Mouse (Mus musculus): ENCODE results near the gene Ttc7b. TPM values are rescaled to one million over a fixed set of nuclear protein-coding genes. Genes with fewer than 3 reads are reported as not detected.

Ttc7b gene
- 4.2 and 4.6 TPM in 2 replicates for polyA plus RNA-seq (2016; fragmentation: Nextera tagmentation; extraction: Ambion mirVana)

DNA sequence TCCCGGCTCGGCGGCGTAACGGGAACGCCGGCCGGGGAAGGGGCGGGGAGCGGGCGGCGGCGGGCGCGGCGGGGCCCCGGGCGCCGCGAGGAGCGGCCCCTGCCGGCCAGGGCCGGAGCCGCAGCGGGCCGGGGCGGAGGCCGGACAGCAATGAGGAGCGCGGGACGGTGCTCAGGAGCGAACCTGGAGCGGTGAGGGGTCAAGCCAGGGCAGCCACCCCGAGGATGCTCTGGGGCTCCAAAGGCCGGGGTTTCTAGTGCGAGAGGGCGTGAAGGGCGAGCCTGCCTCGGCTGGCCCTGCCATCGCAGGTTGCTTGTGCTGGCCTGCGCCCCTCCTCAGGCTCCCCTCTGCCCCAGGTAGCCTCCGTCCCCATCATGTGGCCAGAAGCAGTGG is at the start of gene Ttc7b:
Ttc7b (minus strand) TSS at position 33 of the 393 bp plus-strand sequence.
- no peaks in the 10 kb centered on the region for H3K9me3 ChIP-seq
- peaks cover 24% of the 10 kb centered on the region for H3K36me3 ChIP-seq (replicated peaks)
- H3K4me3 ChIP-seq = peak within 1 kb of the TSS; percentile 81
- peak; percentile 75 for DNase-seq (ENCODE audit: low spot score)
- peaks cover 30% of the 10 kb centered on the region for H3K4me1 ChIP-seq
- H3K27me3 ChIP-seq (replicated peaks; ENCODE audit: low read depth, poor library complexity, severe bottlenecking) = peaks cover 7% of the 10 kb centered on the region; the same call in 1 of the 2 replicates
- peak within 1 kb of the TSS; percentile 95 for H3K27ac ChIP-seq (replicated peaks)
- WGBS = 6% methylated on average over 42 of the region's 42 CpGs

DNA sequence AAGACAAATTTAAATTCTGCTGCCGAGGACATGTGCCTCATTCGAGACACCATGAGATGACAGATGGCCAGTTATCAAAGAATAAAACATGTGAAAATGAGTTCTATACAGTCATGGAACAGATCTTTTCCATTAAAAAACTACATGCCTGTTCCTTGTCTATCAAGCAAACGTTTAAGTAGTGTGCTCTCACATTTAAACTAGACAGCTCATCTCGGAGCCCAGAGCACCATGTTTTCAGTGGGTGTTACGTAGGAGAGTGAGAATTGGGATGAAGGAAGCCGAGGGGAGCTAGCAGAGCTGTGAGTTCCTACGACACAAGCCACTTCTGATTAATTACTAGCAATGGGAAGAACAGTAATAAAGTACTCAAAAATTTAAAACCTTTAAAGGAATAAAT is 48.2 kb upstream of the Ttc7b start:
- no peaks in the 10 kb centered on the region for H3K27me3 ChIP-seq (replicated peaks; ENCODE audit: low read depth, poor library complexity, severe bottlenecking)
- no peaks in the 10 kb centered on the region for H3K4me1 ChIP-seq
- DNase-seq (ENCODE audit: low spot score) = no peak
- H3K9me3 ChIP-seq = no peaks in the 10 kb centered on the region
- H3K4me3 ChIP-seq = no peak overlapping the region
- H3K27ac ChIP-seq (replicated peaks) = no peak overlapping the region
- WGBS = 89% methylated on average over 7 of the region's 7 CpGs
- 0 out of 2 replicates have a peak, but pooled peaks cover 5% of the 10 kb centered on the region for H3K36me3 ChIP-seq (replicated peaks)

DNA sequence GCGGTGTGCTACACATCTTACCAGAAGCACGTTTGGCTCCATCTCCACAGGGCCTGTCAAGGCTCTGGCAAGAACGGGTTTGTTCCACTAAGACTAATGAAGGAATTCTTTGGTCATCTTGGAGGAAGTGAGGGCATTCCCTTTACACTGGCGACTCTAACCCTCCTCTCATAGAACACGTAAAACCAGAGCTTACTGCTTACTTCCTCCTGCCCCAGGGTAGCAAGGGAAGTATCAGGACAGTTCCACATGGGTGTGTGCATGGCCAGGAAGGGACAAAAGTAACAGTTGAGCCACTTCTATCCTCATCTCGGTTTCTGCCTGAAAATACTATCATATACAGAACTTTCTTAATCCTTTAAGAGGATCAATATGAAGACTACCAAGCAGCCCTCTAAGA is 47.5 kb upstream of the Ttc7b start:
- no peak overlapping the region for H3K27ac ChIP-seq (replicated peaks)
- H3K27me3 ChIP-seq (replicated peaks; ENCODE audit: low read depth, poor library complexity, severe bottlenecking) = no peaks in the 10 kb centered on the region
- no peaks in the 10 kb centered on the region for H3K9me3 ChIP-seq
- no peak for DNase-seq (ENCODE audit: low spot score)
- no peak overlapping the region for H3K4me3 ChIP-seq
- 80% methylated on average over 6 of the region's 6 CpGs for WGBS
- 0 out of 2 replicates have a peak, but pooled peaks cover 2% of the 10 kb centered on the region for H3K36me3 ChIP-seq (replicated peaks)
- H3K4me1 ChIP-seq = no peaks in the 10 kb centered on the region

DNA sequence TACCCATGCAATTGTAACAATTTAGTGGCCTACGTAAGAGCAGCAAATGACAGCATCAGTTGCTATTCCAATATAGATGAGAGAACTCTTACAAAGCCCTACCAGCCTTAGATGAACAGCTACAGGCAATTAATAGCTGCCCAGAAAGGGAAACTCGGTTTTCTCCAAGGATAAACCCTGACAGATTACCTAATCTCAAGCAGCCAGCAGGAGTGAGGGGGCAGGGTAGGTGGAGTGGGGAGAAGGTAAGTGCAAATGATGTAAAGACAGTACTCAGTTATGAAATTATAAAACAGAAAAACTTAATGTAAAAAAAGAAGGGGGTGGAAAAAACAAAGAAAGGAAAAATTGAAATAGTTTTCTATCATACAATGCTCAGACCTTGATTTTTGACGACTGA is 47.0 kb upstream of the Ttc7b start:
- no peaks in the 10 kb centered on the region for H3K4me1 ChIP-seq
- H3K9me3 ChIP-seq = no peaks in the 10 kb centered on the region
- WGBS = 83% methylated on average over 3 of the region's 3 CpGs
- no peak overlapping the region for H3K4me3 ChIP-seq
- no peaks in the 10 kb centered on the region for H3K27me3 ChIP-seq (replicated peaks; ENCODE audit: low read depth, poor library complexity, severe bottlenecking)
- H3K36me3 ChIP-seq (replicated peaks) = no peaks in the 10 kb centered on the region
- DNase-seq (ENCODE audit: low spot score) = no peak
- no peak overlapping the region for H3K27ac ChIP-seq (replicated peaks)

DNA sequence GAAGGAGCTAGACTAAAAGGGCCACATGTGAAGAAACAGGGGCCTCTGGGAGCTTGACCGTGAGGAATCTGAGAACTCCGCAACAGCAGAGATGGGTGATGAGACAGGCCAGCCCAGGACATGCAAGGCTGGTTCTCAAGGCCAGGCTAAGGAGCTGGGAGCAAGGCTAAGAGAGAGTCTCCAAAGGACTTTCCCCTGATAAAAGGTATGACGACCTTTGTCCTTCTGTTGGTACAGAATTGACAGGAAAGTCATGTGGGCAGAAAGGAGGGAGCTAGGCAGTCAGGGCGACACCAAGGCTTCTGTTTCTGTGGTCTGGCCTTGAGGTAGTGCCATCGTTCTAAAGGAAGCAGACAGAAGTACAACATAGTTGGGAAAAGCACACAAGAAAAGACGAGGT is 33.0 kb upstream of the Ttc7b start:
- H3K27ac ChIP-seq (replicated peaks) = no peak overlapping the region
- no peaks in the 10 kb centered on the region for H3K27me3 ChIP-seq (replicated peaks; ENCODE audit: low read depth, poor library complexity, severe bottlenecking)
- H3K9me3 ChIP-seq = no peaks in the 10 kb centered on the region
- H3K36me3 ChIP-seq (replicated peaks) = peaks cover 5% of the 10 kb centered on the region; the same call in 1 of the 2 replicates
- DNase-seq (ENCODE audit: low spot score) = no peak
- H3K4me3 ChIP-seq = no peak overlapping the region
- H3K4me1 ChIP-seq = no peaks in the 10 kb centered on the region
- WGBS = 86% methylated on average over 6 of the region's 6 CpGs

DNA sequence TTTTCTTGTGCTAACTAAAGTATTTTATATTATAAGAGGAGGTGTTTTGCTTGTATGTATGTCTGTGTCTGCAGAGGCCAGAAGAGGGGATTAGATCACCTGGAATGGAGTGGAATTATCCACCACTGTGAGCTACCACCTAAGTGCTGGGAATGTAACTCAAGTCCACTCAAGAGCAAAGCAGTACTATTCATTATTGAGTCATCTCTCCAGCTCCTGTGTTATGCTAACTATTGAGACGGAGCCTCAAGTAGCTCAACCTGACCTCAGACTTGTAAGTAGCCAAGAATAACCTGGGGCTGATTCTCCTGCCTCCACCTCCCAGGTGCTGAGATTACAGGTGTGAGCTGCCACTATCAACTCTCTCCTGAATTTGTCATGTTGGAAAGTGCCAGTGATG is 31.3 kb upstream of the Ttc7b start:
- H3K27ac ChIP-seq (replicated peaks) = no peak overlapping the region
- DNase-seq (ENCODE audit: low spot score) = no peak
- WGBS = 78% methylated on average over 1 of the region's 1 CpGs
- peaks cover 5% of the 10 kb centered on the region; the same call in 1 of the 2 replicates for H3K36me3 ChIP-seq (replicated peaks)
- no peaks in the 10 kb centered on the region for H3K27me3 ChIP-seq (replicated peaks; ENCODE audit: low read depth, poor library complexity, severe bottlenecking)
- no peaks in the 10 kb centered on the region for H3K9me3 ChIP-seq
- H3K4me1 ChIP-seq = no peaks in the 10 kb centered on the region
- H3K4me3 ChIP-seq = no peak overlapping the region

DNA sequence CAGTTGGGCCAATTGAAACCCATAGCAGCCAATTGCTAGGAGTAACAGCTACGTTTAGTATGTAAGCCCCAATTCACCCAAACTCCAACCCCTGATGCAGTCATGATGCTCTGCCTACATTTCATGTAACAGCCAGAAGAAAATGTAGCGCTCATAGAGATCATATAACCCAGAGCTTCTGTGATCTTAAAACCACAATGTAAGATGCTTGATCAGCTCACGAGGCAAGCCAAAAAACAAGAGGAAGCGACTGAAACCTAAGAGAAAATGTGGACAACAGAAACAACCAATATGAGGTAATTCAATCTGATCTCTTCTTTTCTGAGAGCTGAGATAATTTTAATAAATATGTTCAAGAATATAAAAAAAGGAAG is 23.6 kb upstream of the Ttc7b start:
- WGBS = 91% methylated on average over 4 of the region's 4 CpGs

DNA sequence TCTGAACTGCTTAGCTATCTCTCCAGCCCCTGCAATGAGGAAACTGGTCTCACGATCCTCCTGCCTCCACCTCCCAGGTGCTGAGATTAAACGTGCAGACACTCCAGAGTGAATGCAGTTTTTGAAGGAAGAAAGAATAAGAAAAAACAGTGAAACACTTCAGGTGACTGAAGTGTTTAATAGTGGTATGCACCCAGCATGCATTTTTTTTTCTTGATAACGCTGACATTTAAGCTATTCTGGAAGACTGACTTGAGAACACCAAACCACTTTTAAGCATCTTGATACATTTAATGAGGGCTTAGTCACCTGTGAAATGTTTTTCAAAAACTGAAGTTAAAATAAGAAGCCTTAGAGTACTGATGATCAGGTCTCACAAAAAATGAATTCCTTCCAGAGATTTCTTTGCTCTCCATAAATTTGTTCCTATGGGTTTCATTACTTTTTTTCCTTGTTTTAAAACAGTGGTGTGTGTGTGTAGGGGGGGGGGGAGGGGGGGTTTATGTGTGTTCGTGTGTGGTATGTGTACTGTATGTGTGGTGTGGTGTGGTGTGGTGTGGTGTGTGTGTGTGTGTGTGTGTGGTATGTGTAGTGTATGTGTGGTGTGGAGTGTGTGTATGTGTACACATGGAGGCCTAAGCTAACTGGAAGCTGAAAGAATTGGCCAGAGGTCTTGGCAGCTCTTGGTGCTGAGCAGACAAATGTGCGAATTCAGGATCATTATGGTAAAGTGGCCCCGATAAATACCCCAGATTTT is 23.0 kb upstream of the Ttc7b start:
- Histone ChIP-seq H3K27me3 (replicated peaks; ENCODE audit: low read depth, poor library complexity, severe bottlenecking) (no peaks in the 10 kb centered on the region), H3K4me3 (no peak overlapping the region), H3K9me3 (no peaks in the 10 kb centered on the region), H3K4me1 (no peaks in the 10 kb centered on the region), H3K27ac (replicated peaks) (no peak overlapping the region), H3K36me3 (replicated peaks) (no peaks in the 10 kb centered on the region)
- WGBS = 85% methylated on average over 6 of the region's 6 CpGs
- no peak for DNase-seq (ENCODE audit: low spot score)

More for the DNA sequence above, 23.6 kb upstream of the Ttc7b start:
- H3K4me3 ChIP-seq = no peak overlapping the region
- no peaks in the 10 kb centered on the region for H3K27me3 ChIP-seq (replicated peaks; ENCODE audit: low read depth, poor library complexity, severe bottlenecking)
- no peaks in the 10 kb centered on the region for H3K4me1 ChIP-seq
- H3K36me3 ChIP-seq (replicated peaks) = no peaks in the 10 kb centered on the region
- H3K27ac ChIP-seq (replicated peaks) = no peak overlapping the region
- no peak for DNase-seq (ENCODE audit: low spot score)
- H3K9me3 ChIP-seq = no peaks in the 10 kb centered on the region

DNA sequence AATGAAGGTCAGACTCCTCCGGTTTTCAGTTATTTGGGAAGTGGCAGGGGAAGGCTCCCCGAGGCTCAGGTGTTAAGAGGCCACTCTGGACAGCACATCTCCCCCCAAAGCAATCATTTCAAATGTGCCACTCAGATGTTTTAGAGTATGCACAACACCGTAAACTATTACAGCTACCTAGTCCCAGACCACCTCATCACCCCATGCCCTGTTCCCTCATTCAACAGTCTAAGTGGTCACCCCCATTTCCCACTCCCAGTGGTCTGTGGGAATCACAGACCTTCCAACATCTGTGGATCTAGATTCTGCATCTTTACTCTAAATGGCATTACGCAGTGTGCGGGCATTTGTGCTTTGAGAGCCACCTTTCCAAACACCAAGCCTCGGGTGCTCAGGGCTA is 21.9 kb upstream of the Ttc7b start:
- Histone ChIP-seq H3K27ac (replicated peaks) (no peak overlapping the region), H3K4me3 (no peak overlapping the region), H3K27me3 (replicated peaks; ENCODE audit: low read depth, poor library complexity, severe bottlenecking) (no peaks in the 10 kb centered on the region), H3K4me1 (no peaks in the 10 kb centered on the region), H3K36me3 (replicated peaks) (no peaks in the 10 kb centered on the region), H3K9me3 (no peaks in the 10 kb centered on the region)
- WGBS = 85% methylated on average over 6 of the region's 6 CpGs
- DNase-seq (ENCODE audit: low spot score) = no peak

DNA sequence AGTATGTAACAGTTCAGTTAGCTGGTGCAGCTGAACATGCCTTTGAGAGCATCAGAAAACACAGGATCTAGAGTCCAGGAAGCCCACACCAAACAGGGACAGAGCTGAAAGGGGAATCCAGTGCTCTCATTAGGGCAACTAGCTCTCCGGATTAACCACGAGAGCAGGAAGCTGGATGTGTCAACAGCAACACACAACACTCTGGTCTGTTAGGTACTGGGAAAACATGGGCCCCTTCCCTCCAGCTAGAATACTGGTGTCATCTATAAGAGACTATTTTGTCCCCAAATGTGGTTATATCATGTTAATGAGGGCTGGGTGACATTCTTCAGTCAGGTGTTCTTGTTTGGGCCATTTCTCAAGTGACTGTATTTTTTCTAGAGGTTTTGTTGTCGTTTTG is 21.4 kb upstream of the Ttc7b start:
- WGBS = 48% methylated on average over 3 of the region's 3 CpGs
- H3K36me3 ChIP-seq (replicated peaks) = no peaks in the 10 kb centered on the region
- DNase-seq (ENCODE audit: low spot score) = no peak
- peaks cover 1% of the 10 kb centered on the region; the same call in 1 of the 2 replicates for H3K4me1 ChIP-seq
- H3K27ac ChIP-seq (replicated peaks) = no peak overlapping the region
- no peaks in the 10 kb centered on the region for H3K27me3 ChIP-seq (replicated peaks; ENCODE audit: low read depth, poor library complexity, severe bottlenecking)
- H3K4me3 ChIP-seq = no peak overlapping the region
- no peaks in the 10 kb centered on the region for H3K9me3 ChIP-seq

DNA sequence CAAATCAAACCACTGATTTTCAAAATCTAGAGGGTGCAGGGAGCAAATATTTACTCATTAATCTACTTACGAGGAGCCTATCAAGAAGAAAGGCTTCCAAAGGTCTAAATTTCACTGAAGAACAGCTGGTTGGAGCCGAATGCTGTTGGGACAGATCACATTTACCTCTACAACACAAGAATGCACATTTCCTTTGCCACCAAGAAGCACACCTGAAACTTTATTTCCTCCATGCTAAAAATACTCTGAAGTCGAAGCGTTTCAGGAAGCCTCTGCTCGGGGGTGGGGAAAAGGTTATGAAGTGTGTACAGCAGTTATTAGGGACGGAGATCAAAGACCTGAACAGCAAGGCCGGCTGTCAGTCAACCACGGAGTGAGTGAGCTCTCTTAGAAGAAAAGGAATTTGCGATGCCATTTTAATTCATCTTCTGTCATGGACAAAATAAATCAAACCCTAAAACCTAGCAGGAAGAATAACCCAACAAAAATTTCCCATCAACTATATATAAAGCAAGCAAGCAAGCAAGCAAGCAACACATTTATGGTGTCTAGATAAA is 18.6 kb upstream of the Ttc7b start:
- DNase-seq (ENCODE audit: low spot score) = no peak

DNA sequence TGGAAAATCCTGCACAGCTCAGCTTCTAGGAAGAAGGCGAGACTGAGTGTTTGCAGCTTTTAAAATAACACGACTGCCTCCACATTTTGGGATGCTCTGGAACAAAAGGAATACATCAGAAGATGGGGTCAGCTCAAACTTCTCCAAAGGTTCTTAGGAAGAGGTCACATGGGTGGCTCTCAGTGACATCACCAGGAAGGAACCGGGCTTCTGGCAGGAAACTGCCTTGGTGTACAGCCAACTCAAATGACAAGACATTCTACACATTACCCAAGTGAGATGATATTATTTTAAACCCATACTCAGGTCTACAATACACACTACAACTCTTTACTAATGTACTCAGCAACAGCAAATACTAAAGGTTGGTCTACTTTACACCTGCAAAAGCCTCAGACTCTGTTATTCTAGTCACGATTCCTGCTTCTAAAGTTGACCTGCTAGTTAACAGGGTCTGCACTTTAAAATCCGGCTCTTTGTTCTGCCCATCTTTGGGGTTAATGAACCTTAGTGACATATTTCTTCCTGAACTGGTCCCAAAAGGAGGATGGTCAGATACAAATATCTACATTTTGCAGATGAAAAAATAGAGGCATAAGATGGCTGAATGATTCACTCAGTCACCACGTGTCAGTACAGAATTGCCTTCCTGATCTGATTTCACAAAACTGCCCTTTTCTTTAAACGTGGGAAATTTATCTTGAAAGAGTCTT is 18.0 kb upstream of the Ttc7b start:
- Histone ChIP-seq H3K9me3 (no peaks in the 10 kb centered on the region), H3K36me3 (replicated peaks) (no peaks in the 10 kb centered on the region), H3K27me3 (replicated peaks; ENCODE audit: low read depth, poor library complexity, severe bottlenecking) (no peaks in the 10 kb centered on the region), H3K4me3 (no peak overlapping the region), H3K4me1 (peaks cover 23% of the 10 kb centered on the region), H3K27ac (replicated peaks) (no peak overlapping the region)
- DNase-seq (ENCODE audit: low spot score) = no peak
- 76% methylated on average over 7 of the region's 7 CpGs for WGBS

More for the DNA sequence above, 18.6 kb upstream of the Ttc7b start:
- H3K27me3 ChIP-seq (replicated peaks; ENCODE audit: low read depth, poor library complexity, severe bottlenecking) = no peaks in the 10 kb centered on the region
- H3K27ac ChIP-seq (replicated peaks) = no peak overlapping the region
- no peak overlapping the region for H3K4me3 ChIP-seq
- H3K9me3 ChIP-seq = no peaks in the 10 kb centered on the region
- H3K36me3 ChIP-seq (replicated peaks) = no peaks in the 10 kb centered on the region
- 69% methylated on average over 9 of the region's 9 CpGs for WGBS
- H3K4me1 ChIP-seq = peaks cover 18% of the 10 kb centered on the region

DNA sequence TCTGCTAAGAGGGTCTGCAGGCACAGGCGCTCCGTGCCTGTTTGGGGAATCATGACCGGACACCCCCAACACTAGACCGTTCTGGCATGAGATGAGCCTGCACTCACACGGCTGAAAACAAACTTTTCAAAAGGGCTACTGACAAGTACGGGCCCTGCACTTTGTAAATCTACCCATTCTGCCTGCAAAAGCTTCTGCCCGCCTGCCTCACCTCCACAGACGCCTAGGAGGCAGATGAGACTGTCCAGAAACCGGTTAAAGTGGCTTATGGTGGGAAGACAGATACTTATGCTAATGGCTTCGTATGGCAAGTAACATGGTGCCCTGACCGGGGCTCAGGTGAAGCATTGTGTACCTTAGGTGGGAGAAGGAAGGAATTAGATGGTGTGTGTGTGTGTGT is 16.5 kb upstream of the Ttc7b start:
- WGBS = 85% methylated on average over 11 of the region's 11 CpGs
- no peak overlapping the region for H3K27ac ChIP-seq (replicated peaks)
- H3K4me3 ChIP-seq = no peak overlapping the region
- H3K9me3 ChIP-seq = no peaks in the 10 kb centered on the region
- no peaks in the 10 kb centered on the region for H3K27me3 ChIP-seq (replicated peaks; ENCODE audit: low read depth, poor library complexity, severe bottlenecking)
- DNase-seq (ENCODE audit: low spot score) = no peak
- H3K4me1 ChIP-seq = peaks cover 23% of the 10 kb centered on the region
- H3K36me3 ChIP-seq (replicated peaks) = no peaks in the 10 kb centered on the region

Measured in embryonic facial prominence, embryonic 10.5 days (tissue).